Mouse (Mus musculus): ENCODE measurements around the gene Amh. TPM values are rescaled to one million over a fixed set of nuclear protein-coding genes. Genes with fewer than 3 reads are reported as not detected.
A peak's percentile ranks its signal among the peaks of the same experiment; 100 is the strongest.

Amh gene
- total RNA-seq, 2 experiments from 2014 or later, result 0.38 to 0.98 TPM

GRCm38 (mm10) chr10:80791476-80792174 is 13.4 kb upstream of the Amh start:
- Histone ChIP-seq H3K27ac (peak overlapping the region; percentile 6; the same call in 1 of the 2 replicates), H3K4me3 (no peak overlapping the region)
- no peak for TF ChIP-seq CTCF (IDR thresholded peaks at IDR 0.05)
- intact Hi-C loops (cut with DNase I), result no loop called here
- DNase-seq, result no peak

DNA sequence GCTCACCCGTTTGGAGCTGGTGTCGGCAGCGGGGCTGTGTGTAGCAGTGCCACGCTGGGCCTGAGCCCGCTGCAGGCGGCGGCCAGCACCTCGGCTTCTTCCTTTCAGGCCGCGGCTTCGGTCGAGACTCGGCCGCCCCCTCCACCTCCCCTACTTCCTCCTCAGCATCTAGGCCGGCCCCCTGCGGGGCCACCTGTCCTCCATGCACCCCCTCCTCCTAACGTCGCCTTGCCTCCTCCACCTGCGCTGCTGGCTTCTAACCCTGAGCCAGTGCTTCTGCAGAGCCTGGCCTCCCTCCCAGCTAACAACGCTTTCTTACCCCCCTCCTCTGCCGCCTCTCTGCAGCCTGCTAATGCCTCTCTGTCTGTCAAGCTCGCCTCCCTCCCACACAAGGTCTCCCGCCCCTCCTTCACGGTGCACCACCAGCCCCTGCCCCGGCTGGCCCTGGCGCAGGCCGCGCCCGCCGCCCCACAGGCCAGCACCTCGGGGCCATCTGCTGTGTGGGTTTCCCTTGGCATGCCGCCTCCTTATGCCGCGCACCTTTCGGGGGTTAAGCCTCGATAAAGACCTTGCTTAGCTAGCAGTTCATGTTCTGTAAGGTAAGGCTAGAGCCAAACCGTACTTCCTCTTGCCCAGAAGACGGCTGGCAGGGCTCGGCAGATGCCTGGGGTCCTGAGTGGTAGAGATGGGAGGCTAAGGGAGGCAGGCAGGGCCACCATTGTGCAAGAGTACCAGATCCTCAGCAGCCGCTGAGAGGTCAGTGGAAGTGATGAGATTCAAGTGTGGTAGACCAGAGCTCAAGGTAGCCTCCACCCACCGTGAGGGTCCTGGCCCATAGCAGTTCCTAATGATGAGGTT is 12.6 kb upstream of the Amh start:
- peak overlapping the region; percentile 28; the same call in 1 of the 2 replicates for H3K27ac ChIP-seq
- no peak for DNase-seq
- intact Hi-C loops (cut with DNase I), result no loop called here

DNA sequence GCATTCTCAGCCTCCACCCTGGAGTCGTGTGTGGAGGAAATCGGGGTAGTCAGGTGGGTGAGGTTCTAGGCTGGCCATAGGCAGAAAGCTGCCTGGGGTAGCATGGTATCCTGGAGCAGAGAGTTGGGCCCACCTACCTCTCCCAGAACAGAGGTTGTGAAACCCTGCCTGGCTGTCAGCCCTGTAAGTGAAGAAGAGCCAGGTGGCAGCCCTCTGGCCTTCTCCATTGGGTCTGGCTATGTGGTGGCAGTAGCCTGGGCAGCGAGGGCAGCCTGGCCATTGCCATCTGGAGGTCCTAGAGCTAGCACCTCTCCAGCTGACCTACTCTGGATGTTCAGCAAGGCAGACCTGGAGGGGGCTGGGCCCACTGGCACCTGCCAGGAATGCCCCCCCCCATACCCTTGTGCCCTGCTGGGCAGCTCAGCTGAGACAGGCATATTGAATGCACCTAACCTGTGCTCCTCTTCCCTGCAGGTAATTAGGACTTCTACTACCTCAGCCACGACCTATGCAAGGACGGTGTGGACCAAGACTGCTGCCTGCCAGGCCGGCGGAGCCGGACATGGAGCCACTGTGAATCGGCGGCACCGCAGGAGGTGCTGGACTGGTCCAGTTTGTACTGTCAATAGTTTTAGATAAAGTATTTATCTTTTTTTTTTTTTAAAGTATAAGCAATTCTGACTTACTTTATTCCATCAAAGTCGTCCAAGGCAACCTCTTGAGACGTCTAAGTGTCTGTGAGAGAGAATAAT is 11.8 kb upstream of the Amh start:
- H3K27ac ChIP-seq, result peak overlapping the region; percentile 28; the same call in 1 of the 2 replicates
- intact Hi-C loops (cut with DNase I), result no loop called here
- H3K4me3 ChIP-seq, result no peak overlapping the region
- no peak for TF ChIP-seq CTCF (IDR thresholded peaks at IDR 0.05)
- DNase-seq, result peak; percentile 64

More for the DNA sequence above, 12.6 kb upstream of the Amh start:
- no peak overlapping the region for H3K4me3 ChIP-seq
- TF ChIP-seq CTCF (IDR thresholded peaks at IDR 0.05), result no peak

DNA sequence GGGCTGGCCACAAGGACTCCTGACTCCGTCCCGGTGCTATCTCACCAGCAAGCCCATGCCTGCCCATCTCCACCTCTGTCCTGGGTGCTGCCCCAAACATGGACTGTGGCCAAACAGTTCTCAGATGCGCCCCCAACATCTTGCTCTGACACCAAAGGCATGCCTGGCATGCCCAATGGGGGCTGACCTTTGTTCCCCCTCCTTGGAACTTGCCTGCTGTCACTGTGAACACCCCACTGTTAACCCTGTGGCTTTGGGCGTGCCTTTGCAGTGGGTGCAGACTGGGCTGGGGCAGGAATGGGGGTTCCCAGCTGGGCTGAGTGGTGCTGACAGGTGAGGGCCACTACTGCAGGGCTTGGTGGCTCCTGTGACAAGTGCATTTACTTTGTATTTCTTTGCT is 11.2 kb upstream of the Amh start:
- Histone ChIP-seq H3K4me3 (no peak overlapping the region), H3K27ac (peak overlapping the region; percentile 28; the same call in 1 of the 2 replicates)
- intact Hi-C loops (cut with DNase I), result no loop called here
- no peak for TF ChIP-seq CTCF (IDR thresholded peaks at IDR 0.05)
- DNase-seq, result no peak

- TF ChIP-seq CTCF (IDR thresholded peaks at IDR 0.05), result no peak
- DNase-seq, result no peak
- intact Hi-C loops (cut with DNase I), result no loop called here
- H3K4me3 ChIP-seq, result no peak overlapping the region
- no peak overlapping the region for H3K27ac ChIP-seq
Measured at GRCm38 (mm10) chr10:80794750-80795149, 10.3 kb upstream of the Amh start.

GRCm38 (mm10) chr10:80796307-80796848 is 8.7 kb upstream of the Amh start:
- no peak for DNase-seq
- no peak for TF ChIP-seq CTCF (IDR thresholded peaks at IDR 0.05)
- H3K4me3 ChIP-seq, result peak overlapping the region; percentile 84
- intact Hi-C loops (cut with DNase I), result no loop called here
- peak overlapping the region; percentile 99 for H3K27ac ChIP-seq

GRCm38 (mm10) chr10:80797186-80798149 is 7.6 kb upstream of the Amh start:
- DNase-seq, result no peak

GRCm38 (mm10) chr10:80798150-80799006 is 6.7 kb upstream of the Amh start, which contains the start of the genes Sf3a2 and Plekhj1:
Gene Sf3a2, plus strand, starts transcription at chr10:80798198.
Gene Plekhj1, minus strand, starts transcription at chr10:80798626.
- intact Hi-C loops (cut with DNase I), result no loop called here
- Histone ChIP-seq H3K27ac (peak within 1 kb of the TSS; percentile 99), H3K4me3 (peak within 1 kb of the TSS; percentile 84)
- DNase-seq, result peak; percentile 97
- TF ChIP-seq CTCF (IDR thresholded peaks at IDR 0.05), result no peak

More at GRCm38 (mm10) chr10:80797186-80798149, 7.6 kb upstream of the Amh start:
- intact Hi-C loops (cut with DNase I), result no loop called here
- Histone ChIP-seq H3K27ac (peak overlapping the region; percentile 99), H3K4me3 (peak overlapping the region; percentile 84)
- no peak for TF ChIP-seq CTCF (IDR thresholded peaks at IDR 0.05)

DNA sequence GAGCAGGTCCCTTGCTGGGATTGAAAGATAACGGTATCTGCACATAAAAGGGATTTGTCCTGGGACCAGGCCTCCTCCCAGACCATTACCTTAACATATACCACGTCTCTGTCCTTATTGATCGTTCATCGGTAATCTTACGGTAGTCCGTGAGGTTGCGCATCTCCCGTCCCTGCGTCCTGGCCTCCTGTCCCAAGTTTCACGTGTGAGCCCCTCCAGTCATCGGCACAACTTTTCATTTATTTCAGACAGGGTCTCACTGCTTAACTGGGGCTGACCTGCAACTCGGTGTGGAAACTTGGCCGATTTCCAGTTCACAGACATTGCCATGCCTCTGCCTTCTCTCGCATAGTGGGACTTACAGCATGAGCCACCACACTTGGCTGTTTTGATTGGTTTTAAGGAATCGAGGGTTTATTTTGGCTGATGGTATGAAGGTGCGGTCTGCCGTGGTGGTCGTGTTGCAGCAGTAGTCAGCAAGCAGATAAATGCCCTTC is 5.9 kb upstream of the Amh start:
- intact Hi-C loops (cut with DNase I), result no loop called here
- no peak for TF ChIP-seq CTCF (IDR thresholded peaks at IDR 0.05)
- peak; percentile 18 for DNase-seq
- Histone ChIP-seq H3K27ac (peak overlapping the region; percentile 99), H3K4me3 (peak overlapping the region; percentile 84)

DNA sequence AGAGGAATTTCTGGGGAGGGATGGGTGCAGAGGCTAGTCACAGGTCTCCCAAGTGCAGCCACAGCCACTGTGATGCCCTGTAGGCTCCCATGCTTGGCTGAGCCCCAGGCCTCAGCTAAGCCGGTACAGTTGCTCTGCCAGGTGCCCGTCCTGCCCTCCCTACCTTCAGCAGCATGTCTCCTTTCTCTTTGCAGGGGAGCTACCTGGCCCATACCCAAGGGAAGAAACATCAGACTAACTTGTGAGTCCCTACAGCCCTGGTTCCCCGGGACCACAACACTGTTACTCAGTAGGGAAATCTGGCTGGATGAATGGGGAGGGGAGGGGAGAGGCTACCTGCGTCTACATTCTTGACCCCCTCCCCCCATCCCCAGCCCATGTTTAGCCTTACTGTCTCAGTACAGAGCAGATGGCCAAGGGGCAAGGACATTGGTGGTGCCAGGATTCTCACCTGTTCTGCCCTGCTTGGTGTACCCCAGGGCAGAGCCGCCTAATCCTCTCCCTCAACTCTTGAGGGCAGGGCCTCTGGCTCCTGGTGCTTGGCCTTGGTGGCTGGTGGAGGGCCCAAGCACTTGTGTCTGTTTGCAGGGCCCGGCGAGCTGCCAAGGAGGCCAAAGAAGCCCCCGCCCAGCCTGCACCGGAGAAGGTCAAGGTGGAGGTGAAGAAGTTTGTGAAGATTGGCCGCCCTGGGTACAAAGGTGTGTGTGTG is 2.7 kb upstream of the Amh start:
- Histone ChIP-seq H3K4me3 (no peak overlapping the region), H3K27ac (no peak overlapping the region)
- intact Hi-C loops (cut with DNase I), result no loop called here
- DNase-seq, result peak; percentile 22
- TF ChIP-seq CTCF (IDR thresholded peaks at IDR 0.05), result no peak
